Mouse (Mus musculus) thymus, postnatal 25 days (tissue): ENCODE results near the gene Clcn1.

Experiments
- DNase-seq: peaks from one replicate; pipeline ENCODE4 v3.0.0; 2022

Clcn1 gene

GRCm38 (mm10) chr6:42309816-42310378, 23.4 kb downstream of the Clcn1 start:
- DNase-seq: no peak

DNA sequence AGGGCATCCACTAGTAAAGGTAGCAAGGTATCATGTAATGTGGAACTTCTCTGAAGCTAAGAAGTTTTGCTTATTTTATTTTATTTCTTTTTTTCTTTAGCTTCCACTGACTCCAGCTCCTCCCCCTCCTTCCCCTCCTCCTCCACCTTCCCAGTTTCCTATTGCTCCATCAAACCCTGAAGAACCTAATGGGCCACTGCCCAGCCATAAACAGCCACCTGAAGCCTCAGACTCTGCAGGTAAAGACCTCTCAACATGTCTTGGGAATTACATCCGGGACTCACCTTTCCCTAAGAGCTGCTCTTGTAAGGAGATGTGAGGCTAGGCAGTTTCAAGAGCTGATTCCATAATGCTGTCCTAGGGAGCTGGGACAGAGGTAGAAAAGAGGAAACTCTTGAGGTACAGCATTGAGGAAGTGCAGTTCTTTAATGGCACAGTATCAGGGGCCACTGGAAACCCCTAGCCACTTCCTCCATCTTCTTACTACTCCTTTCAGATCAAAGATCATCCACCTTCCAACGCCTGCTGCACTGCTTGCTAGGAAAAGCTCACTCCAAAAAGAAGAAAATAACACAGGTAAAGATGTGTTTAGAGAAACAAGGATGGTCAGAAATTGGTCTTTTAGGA, 24.1 kb downstream of the Clcn1 start:
- no peak for DNase-seq

- no peak for DNase-seq
Observed at GRCm38 (mm10) chr6:42318293-42318692, 31.8 kb downstream of the Clcn1 start.

DNA sequence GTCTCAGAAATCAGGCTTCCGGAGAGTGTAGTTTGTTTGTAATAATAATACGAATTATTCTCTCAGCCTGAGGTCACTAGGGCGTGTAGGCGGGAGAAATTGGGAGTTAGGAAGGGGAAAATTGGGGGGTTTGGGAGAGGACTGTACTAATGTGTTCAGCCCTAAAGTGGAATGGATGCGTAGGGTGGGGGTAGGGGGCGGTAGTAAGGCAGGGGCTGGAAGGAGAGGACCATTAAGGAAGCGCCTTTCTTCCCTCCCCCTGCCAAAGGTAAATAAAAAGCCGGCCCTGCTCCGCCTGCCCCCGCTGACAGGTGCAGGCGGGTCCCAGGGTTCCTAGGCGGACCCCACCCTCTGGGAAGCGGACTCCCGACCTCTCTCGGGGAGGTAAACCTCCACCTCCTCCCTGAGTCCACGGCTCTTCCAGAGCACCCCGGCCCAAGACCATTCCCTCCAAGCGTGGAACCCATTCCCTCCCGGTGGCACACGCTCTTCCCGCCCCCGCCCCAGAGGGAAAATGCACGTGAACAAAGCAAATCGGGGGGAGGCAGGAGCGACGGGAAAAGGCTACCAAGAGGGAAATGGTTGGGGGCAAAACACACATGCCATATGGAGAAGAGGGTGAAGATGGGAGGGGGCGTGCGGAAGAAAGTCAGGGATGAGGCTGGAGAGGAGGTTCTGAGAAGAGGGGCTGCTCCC, 37.0 kb downstream of the Clcn1 start:
- no peak for DNase-seq

DNA sequence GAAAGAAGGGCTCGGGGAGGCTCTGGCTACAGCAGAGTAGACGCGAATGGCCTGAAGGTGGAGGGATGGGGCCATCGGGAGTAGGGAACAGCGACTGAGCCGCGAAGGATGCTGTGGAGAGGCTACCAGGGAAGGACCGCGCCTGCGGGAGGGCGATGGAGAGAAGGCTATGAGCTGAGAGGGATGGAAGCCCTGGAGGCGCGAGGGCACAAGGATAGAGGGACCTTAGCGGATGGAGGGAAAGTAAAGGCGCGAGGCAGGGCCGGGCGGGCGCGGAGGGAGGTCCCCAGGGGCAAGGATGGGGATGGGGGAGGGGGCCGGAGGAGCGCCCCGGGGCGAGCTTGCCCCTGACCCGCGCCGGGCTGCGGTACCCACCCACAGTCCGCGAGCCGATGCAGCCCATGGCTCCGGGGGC, 37.6 kb downstream of the Clcn1 start:
- DNase-seq: no peak

DNA sequence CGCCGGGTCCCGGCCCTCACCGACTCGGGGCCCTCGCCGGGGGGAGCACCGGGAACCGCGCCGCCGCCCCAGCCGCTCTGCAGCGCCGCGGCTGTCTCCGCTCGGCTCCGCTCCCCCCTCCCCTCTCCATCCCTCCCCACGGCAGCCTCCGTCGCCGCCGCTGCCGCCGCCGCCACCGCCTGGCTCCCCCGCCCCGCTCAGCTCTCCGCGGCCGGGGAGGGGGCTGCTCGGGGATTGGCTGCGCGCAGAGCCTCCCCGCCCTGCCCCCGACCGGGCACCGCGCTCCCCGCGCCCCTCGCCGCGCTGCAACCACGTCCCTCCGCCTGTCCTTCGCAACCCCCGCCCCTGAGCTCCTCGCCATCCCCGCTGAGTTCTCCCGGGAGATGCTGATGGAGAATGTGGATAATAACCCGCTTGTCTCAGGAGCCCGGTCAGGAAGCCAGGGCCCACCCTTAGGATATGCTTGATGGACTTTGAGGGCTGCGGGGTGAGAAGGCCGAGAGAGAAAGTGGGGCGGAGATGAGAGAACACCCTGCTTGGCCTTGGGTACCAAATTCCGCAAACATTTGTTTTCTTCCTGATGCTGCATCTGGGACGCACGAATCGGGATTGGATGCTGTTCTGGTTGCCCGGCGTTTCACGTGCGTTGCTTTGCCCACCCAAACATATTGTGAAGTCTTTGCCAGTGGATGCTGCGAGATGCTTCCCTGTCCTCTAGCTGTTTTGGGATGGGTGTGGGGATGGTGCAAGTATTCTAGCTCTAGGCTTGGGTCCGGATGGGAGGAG, 38.2 kb downstream of the Clcn1 start, which contains the start of gene Fam131b:
Fam131b (minus strand) TSS at position 162 of the 786 bp plus-strand sequence.
- DNase-seq: peak; percentile 64

GRCm38 (mm10) chr6:42325268-42325609, 38.8 kb downstream of the Clcn1 start:
- DNase-seq: peak; percentile 87

DNA sequence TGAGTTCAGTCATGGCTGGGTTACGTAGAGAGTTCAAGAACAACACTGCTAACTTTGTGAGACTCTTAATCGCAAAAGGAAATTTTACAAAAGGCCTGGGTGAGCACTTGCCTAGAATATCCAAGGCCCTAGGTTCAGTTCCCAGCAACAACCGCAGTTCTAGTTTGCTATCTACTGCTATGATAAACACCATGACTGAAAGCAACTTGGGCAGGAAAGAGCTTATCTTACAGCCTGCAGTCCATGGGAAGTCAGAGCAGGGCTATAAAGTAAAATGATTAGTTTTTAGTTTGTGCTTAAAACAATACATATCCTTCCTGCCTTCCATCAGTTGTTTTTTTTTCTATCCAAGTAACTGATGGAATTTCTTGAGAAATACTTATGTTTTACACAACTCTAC, 40.0 kb downstream of the Clcn1 start:
- no peak for DNase-seq

DNA sequence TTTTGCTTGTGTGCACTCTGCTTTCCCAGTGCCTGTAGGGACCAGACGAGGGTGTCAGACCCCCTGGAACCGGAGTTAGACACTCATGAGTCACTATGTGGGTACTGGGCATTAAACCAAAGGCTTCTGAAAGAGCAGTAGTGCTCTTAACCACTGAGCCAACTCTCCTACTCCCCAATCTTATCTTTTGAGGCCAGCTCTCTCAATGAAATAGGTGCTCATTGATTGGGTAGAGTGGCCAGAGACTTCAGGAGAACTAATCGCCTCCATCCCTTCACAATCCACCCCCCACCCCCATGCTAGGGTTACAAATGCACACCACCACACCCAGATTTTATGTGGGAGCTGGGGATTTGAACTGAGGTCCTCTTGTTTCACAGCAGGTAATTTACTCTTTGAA, 42.3 kb downstream of the Clcn1 start:
- no peak for DNase-seq

DNA sequence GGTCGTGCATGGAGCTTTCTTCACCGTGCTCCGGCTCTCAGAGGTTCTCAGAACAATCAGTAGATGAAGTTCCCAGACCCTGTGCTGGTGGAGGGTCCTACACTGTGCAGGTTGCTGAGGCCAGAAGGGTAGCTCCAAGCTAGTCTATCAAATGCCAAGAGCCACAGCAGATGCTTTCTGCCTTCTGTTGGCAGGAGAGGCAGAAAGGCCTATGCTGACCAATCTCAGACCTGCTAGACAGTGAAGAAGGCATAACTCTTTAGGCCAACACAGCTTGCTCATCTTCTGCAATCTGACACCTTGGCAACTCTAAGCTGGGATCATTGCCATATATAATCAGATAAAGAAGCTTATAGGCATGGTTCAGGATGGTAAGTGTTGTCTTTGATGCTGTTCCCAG, 43.7 kb downstream of the Clcn1 start:
- no peak for DNase-seq

- no peak for DNase-seq
Observed at GRCm38 (mm10) chr6:42330946-42331345, 44.5 kb downstream of the Clcn1 start.

DNA sequence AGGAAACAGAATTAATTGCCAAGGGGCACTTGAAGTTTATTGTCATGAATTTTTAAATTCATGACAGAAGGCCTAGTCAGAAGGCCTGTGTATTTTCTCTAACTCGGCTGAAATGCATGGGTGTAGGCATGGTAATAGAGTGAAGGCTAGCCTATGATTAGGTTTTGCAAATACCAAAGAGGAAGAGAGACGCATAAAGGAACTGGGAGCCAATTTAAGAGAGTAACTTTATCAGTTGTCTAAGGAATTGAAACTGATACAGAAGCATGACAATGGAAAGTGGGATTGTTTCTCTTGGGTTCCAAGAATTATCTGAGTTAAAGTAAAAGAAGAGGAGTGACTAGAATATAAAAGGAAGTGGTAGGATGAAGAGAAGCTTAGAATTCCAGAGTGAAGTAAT, 52.7 kb downstream of the Clcn1 start:
- no peak for DNase-seq

GRCm38 (mm10) chr6:42339981-42340380, 53.5 kb downstream of the Clcn1 start:
- no peak for DNase-seq

DNA sequence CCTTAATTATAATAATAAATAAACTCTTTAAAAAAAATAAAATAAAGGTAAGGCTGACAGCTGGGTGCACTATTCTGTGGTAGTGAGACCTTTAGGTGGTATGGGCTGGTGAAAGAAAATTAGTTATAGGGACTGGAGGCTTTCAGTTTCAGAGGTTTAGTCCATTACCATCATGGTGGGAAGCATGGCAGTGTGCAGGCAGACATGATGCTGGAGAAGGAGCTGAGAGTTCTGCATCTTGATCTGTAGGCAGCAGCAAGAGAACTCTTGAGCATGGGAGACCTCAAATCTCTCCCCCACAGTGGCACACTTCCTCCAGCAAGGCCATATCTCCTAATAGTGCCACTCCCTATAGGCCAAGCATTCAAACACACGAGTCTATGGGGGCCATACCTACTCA, 55.7 kb downstream of the Clcn1 start:
- no peak for DNase-seq

- DNase-seq: peak; percentile 76
Observed at GRCm38 (mm10) chr6:42343361-42344120, 57.1 kb downstream of the Clcn1 start.

GRCm38 (mm10) chr6:42344255-42344654, 57.8 kb downstream of the Clcn1 start:
- DNase-seq: no peak

GRCm38 (mm10) chr6:42348281-42349005, 62.0 kb downstream of the Clcn1 start:
- no peak for DNase-seq

DNA sequence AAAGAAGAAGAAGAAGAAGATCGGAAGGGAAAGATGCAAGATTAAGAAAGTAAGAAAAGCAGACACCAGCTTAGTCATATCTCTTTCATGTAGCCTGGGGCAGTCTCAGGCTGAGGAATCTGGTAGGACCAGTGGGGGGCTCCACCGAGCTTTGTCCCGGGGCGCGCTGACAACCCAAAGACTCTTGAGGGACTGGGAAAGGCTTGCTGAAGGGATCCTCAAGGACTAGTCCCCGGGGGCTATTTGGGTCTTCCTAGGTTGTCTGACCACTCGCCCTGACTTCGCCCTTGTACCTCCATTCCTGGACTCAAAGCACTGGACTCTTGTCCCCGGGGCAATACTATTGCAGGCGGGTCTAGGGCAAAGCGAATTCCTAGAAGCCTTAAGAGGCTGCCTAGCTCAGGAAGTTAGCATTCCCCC, 62.5 kb downstream of the Clcn1 start:
- peak; percentile 87 for DNase-seq

- peak; percentile 86 for DNase-seq
Observed at GRCm38 (mm10) chr6:42349426-42350020, 63.0 kb downstream of the Clcn1 start, which contains the start of gene Zyx. TSS of gene Zyx (plus strand) at chr6:42349630.

DNA sequence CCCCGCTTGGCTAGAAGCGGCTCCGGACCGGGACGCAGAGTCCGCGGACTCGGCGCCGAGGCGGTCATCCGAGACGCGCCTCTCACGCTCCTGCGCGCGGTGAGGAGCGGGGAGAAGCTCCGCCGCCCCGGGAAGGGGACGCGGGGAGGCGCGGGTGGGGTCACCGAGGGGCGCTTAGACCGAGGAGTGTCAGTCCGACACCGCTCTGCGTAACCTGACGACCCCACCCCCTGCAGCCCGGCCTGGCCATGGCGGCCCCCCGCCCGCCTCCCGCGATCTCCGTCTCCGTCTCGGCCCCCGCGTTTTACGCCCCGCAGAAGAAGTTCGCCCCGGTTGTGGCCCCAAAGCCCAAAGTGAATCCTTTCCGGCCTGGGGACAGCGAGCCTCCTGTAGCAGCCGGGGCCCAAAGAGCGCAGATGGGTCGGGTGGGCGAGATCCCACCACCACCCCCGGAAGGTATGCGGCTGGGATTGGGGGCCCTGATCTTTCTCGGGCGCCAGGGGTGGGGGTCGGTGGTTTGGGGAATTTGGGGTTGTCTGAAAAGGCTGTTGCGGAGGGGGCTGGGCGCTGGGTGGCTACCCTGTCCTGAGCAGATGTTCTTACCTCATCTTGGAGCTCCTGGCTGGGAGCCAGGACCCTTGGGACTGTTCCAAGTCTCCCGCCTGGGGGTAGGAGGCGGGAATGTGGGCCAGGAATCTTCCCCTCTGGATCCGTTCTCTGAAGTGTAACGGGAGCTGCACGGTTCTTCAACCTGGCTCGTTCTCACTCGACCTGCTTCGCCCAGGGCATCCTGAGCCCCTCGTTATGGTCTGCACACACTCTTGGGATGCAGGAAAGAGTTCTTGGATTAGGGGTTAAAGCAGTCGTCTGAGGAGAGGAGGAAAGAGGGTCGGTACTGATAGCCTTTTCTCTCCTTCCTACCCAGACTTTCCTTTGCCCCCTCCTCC, 63.8 kb downstream of the Clcn1 start:
- DNase-seq: no peak
